Mouse (Mus musculus) spleen, postnatal 14 days (tissue): ENCODE data around the gene 4930469K13Rik.

Source experiments
- DNase-seq, 2 experiments: peaks; one replicate each; pipeline ENCODE4 v3.0.0; 2021 to 2022; ENCODE audit warnings: low spot score in 2 of 2

Gene 4930469K13Rik

GRCm38 (mm10) chr11:33990002-33990401, 108.4 kb downstream of the 4930469K13Rik start:
- no peak for DNase-seq

- no peak for DNase-seq
These were observed 111.8 kb downstream of the 4930469K13Rik start for GRCm38 (mm10) chr11:33986525-33986924.

GRCm38 (mm10) chr11:33980146-33980545, 118.2 kb downstream of the 4930469K13Rik start:
- DNase-seq = no peak

- DNase-seq = no peak
These were observed 123.2 kb downstream of the 4930469K13Rik start for GRCm38 (mm10) chr11:33975121-33975520.

GRCm38 (mm10) chr11:33974341-33975040, 123.9 kb downstream of the 4930469K13Rik start:
- DNase-seq = no peak

GRCm38 (mm10) chr11:33972114-33972513, 126.2 kb downstream of the 4930469K13Rik start:
- no peak for DNase-seq

- DNase-seq = no peak
These were observed 129.2 kb downstream of the 4930469K13Rik start for GRCm38 (mm10) chr11:33969199-33969598.

GRCm38 (mm10) chr11:33967708-33968107, 130.6 kb downstream of the 4930469K13Rik start:
- DNase-seq = no peak

- DNase-seq = no peak
These were observed 133.0 kb downstream of the 4930469K13Rik start for GRCm38 (mm10) chr11:33965380-33965779.

- no peak for DNase-seq
These were observed 135.5 kb downstream of the 4930469K13Rik start, which contains the start of gene Kcnmb1 for GRCm38 (mm10) chr11:33962688-33963407. TSS of gene Kcnmb1 (plus strand) at chr11:33963013.

GRCm38 (mm10) chr11:33962178-33962577, 136.2 kb downstream of the 4930469K13Rik start:
- DNase-seq = no peak

- peak in 1 of 2 experiments; percentile 23 for DNase-seq
These were observed 139.6 kb downstream of the 4930469K13Rik start for GRCm38 (mm10) chr11:33958713-33959112.

- DNase-seq = no peak
These were observed 140.8 kb downstream of the 4930469K13Rik start for GRCm38 (mm10) chr11:33957595-33957994.

- no peak for DNase-seq
These were observed 141.7 kb downstream of the 4930469K13Rik start for GRCm38 (mm10) chr11:33956623-33957022.

- no peak for DNase-seq
These were observed 142.4 kb downstream of the 4930469K13Rik start for GRCm38 (mm10) chr11:33955982-33956381.

- no peak for DNase-seq
These were observed 146.4 kb downstream of the 4930469K13Rik start for GRCm38 (mm10) chr11:33951684-33952625.

- no peak for DNase-seq
These were observed 147.2 kb downstream of the 4930469K13Rik start for GRCm38 (mm10) chr11:33951155-33951554.

GRCm38 (mm10) chr11:33946501-33946900, 151.9 kb downstream of the 4930469K13Rik start:
- no peak for DNase-seq

GRCm38 (mm10) chr11:33944786-33945328, 153.5 kb downstream of the 4930469K13Rik start:
- no peak for DNase-seq

GRCm38 (mm10) chr11:33944067-33944785, 154.1 kb downstream of the 4930469K13Rik start:
- DNase-seq = peak in 1 of 2 experiments; percentile 17

- no peak for DNase-seq
These were observed 154.8 kb downstream of the 4930469K13Rik start for GRCm38 (mm10) chr11:33943565-33943964.
